8 mouse cellular contexts compared by ENCODE assay signal in the genomic region with DNA sequence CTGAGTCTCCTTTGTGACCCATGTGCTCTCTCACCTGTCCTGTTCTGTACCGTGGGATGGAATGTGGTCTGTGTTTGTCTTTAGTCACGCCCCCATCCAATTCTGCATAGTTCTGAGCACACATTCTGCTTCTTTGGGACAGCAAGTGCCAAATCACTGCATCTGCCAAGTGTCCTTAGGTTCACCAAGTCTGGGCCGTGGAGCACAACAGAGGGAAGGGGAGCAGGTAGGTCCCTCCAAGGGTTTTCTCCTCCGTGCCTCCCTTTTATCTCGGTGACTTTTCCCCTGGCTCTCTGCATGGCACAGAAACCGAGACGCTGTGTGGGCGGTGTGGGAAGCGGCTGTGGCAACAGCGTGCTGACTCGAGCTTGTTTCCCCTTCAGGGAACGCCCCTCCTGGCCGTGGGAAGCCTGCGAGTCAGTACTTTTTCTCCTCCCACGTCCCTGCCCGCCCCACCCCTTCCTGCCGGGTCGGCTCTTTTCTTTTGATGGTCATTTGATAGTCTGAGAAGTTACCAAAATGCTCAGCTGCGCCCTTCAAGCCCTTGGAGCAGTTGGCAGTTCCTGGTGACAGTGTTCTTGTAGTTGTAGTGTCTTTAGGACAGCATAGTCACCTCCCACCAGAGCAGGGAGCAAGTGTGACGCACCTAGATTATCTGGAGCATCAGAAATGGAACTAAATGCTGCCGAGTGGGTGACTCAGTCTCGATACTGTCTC. TPM values are rescaled to one million over a fixed set of nuclear protein-coding genes. Genes with fewer than 3 reads are reported as not detected.
DNase-seq lines count a peak whose midpoint lies in the region; ATAC-seq and TF ChIP-seq lines count a peak whose summit lies in the region.

No protein-coding gene starts in this region.

- no peaks in the 10 kb centered on the region for H3K4me1 ChIP-seq in hindbrain, embryonic 11.5 days (replicated peaks; ENCODE audit: control insufficient read depth, insufficient read depth, low read length)

- H3K36me3 ChIP-seq in C2C12 (ENCODE audit: control insufficient read depth, insufficient read depth), result no peaks in the 10 kb centered on the region
- no peaks in the 10 kb centered on the region for H3K36me3 ChIP-seq in hindbrain, embryonic 11.5 days (ENCODE audit: control insufficient read depth, insufficient read depth, low read length)
- no peaks in the 10 kb centered on the region for H3K36me3 ChIP-seq in macrophage (ENCODE audit: inconsistent target)

- no peak overlapping the region for H3K9ac ChIP-seq in hindbrain, embryonic 11.5 days (ENCODE audit: low read depth, low read length)

- TF ChIP-seq CTCF in C2C12 (IDR thresholded peaks at IDR 0.05; ENCODE audit: control insufficient read depth, insufficient read depth, insufficient read length), result no peak

- no peak overlapping the region for H3K27ac ChIP-seq in hindbrain, embryonic 11.5 days (ENCODE audit: low read depth, low read length)
- no peak overlapping the region for H3K27ac ChIP-seq in macrophage

- peak; percentile 82 for DNase-seq in adrenal gland, postnatal 10 days
- peak; percentile 29 for DNase-seq in hindbrain, embryonic 11.5 days (ENCODE audit: low spot score)
- DNase-seq in layer of hippocampus, postnatal 36 days, result peak; percentile 60 to 62
- peak; percentile 23 for DNase-seq in retina, embryonic 14.5 days (ENCODE audit: low spot score)
- peak; percentile 79 to 82 for DNase-seq in thymus, postnatal 36 days

- no peaks in the 10 kb centered on the region for H3K79me3 ChIP-seq in C2C12 (ENCODE audit: low read depth)

- WGBS in hindbrain, embryonic 11.5 days, result 22% methylated on average over 22 of the region's 22 CpGs
- WGBS in macrophage (ENCODE audit: missing documents), result 2% methylated on average over 22 of the region's 22 CpGs

- no peaks in the 10 kb centered on the region for H3K27me3 ChIP-seq in C2C12 (ENCODE audit: control insufficient read depth, insufficient read depth, insufficient read length)
- H3K27me3 ChIP-seq in hindbrain, embryonic 11.5 days (ENCODE audit: control insufficient read depth, insufficient read depth, low read length), result no peaks in the 10 kb centered on the region

- no peaks in the 10 kb centered on the region for H3K9me3 ChIP-seq in hindbrain, embryonic 11.5 days (ENCODE audit: control insufficient read depth, low read length)

- no peak overlapping the region for H3ac ChIP-seq in C2C12 (ENCODE audit: control insufficient read depth, insufficient read length, low read depth)

- peak overlapping the region; percentile 2 for H3K4me3 ChIP-seq in C2C12 (ENCODE audit: insufficient read depth, poor library complexity, severe bottlenecking)
- H3K4me3 ChIP-seq in hindbrain, embryonic 11.5 days (ENCODE audit: low read depth, low read length), result no peak overlapping the region
- H3K4me3 ChIP-seq in macrophage (ENCODE audit: inconsistent target), result peak overlapping the region; percentile 22

- H3K79me2 ChIP-seq in C2C12 (ENCODE audit: control insufficient read depth, insufficient read depth) (no peaks in the 10 kb centered on the region), macrophage (ENCODE audit: inconsistent target) (no peaks in the 10 kb centered on the region)

- ATAC-seq in frontal cortex, adult (ENCODE audit: low TSS enrichment), result peak; percentile 67
- ATAC-seq in hindbrain, embryonic 11.5 days (ENCODE audit: low FRiP score), result no peak

- H3K4me2 ChIP-seq in hindbrain, embryonic 11.5 days (replicated peaks; ENCODE audit: low read depth, low read length), result 0 out of 2 replicates have a peak overlapping the region, but pooled peaks have one; percentile 6

TF ChIP-seq in C2C12, 6 proteins besides CTCF, POLR2A, EP300 and RAD21:
- TF ChIP-seq FOSL1 (IDR thresholded peaks at IDR 0.05; ENCODE audit: insufficient read depth, low read length, poor library complexity, severe bottlenecking) (no peak), MAX (IDR thresholded peaks at IDR 0.05) (no peak), MYOG (IDR thresholded peaks at IDR 0.05; ENCODE audit: control insufficient read depth, extremely low read depth, insufficient read length) (no peak), CEBPB (IDR thresholded peaks at IDR 0.05; ENCODE audit: low read depth) (no peak), USF1 (IDR thresholded peaks at IDR 0.05; ENCODE audit: low read depth) (no peak), MYOD1 (IDR thresholded peaks at IDR 0.05; ENCODE audit: control insufficient read depth, insufficient read length, low read depth) (no peak)

RNA-seq across cellular contexts. Expression of a gene that starts 21.0 kb away (rescaled TPM):
- polyA plus RNA-seq in C2C12 (2012; fragmentation: generic; extraction: Trizol) (0.20 TPM), macrophage (2018) (0.10 to 0.42 TPM in 2 of 3 replicates, not detected in the other)
- total RNA-seq in adrenal gland, postnatal 10 days (2021), result 1 to 10 TPM; 1.1 to 1.4 TPM
- polyA plus RNA-seq in hindbrain, embryonic 11.5 days (2014; fragmentation: Nextera tagmentation; extraction: Ambion mirVana), result 0.43 and 0.60 TPM in 2 replicates
- total RNA-seq in layer of hippocampus, postnatal 36 days (2021), result 10 to 100 TPM; 25.1 to 27.7 TPM
- total RNA-seq in macrophage (2018; cell fraction: chromatin; rRNA removed), result 10 to 100 TPM in 3 of 26 experiments, 1 to 10 TPM in 9, under 1 TPM in 14; 0.23 to 27.0 (median 0.97) TPM
- 1 to 10 TPM in 2 of 26 experiments, under 1 TPM in 17, not detected in 7; 0.03 to 1.2 (median 0.10) TPM for total RNA-seq in macrophage (2018; cell fraction: cytosol; rRNA removed)
- 10 to 100 TPM in 3 of 26 experiments, 1 to 10 TPM in 5, under 1 TPM in 16, not detected in 2; 0.16 to 18.9 (median 0.49) TPM for total RNA-seq in macrophage (2018; cell fraction: nucleus; rRNA removed)

RNA-seq across cellular contexts. Expression of a gene that starts 58.0 kb away (rescaled TPM):
- polyA plus RNA-seq in C2C12 (2012; fragmentation: generic; extraction: Trizol) (3.9 TPM), macrophage (2018) (2.1 to 3.6 TPM (median 3.3 TPM) in 3 replicates)
- total RNA-seq in adrenal gland, postnatal 10 days (2021), result 10 to 100 TPM; 20.5 to 21.4 TPM
- 12.5 and 14.3 TPM in 2 replicates for polyA plus RNA-seq in hindbrain, embryonic 11.5 days (2014; fragmentation: Nextera tagmentation; extraction: Ambion mirVana)
- 1 to 10 TPM; 3.4 to 3.9 TPM for total RNA-seq in layer of hippocampus, postnatal 36 days (2021)
- total RNA-seq in macrophage (2018; cell fraction: chromatin; rRNA removed), result 1 to 10 TPM in 19 of 26 experiments, under 1 TPM in 7; 0.46 to 4.9 (median 1.4) TPM
- total RNA-seq in macrophage (2018; cell fraction: cytosol; rRNA removed), result 1 to 10 TPM in 23 of 26 experiments, under 1 TPM in 3; 0.91 to 7.4 (median 1.8) TPM
- total RNA-seq in macrophage (2018; cell fraction: nucleus; rRNA removed), result 1 to 10 TPM in 25 of 26 experiments, under 1 TPM in 1; 0.94 to 7.8 (median 1.8) TPM

Comparison
In these comparisons a context has a peak if more than half of its experiments do, and no peak if none do; other contexts are left out.
1. DNase-seq: peak in every context shown above with its lines; median percentile 82 in adrenal gland, postnatal 10 days; 80 in thymus, postnatal 36 days; 61 in layer of hippocampus, postnatal 36 days; 29 in hindbrain, embryonic 11.5 days; 23 in retina, embryonic 14.5 days.